Mouse (Mus musculus) kidney, adult 2 months (tissue): ENCODE measurements around the gene Zkscan1.

Experiments
- CTCF ChIP-seq: fragments of 200-500 bp; conservative IDR thresholded peaks from 2 replicates; pipeline ENCODE4 v1.5.1; 2011; ENCODE audit warnings: low read depth, mild to moderate bottlenecking, control low read depth, low read length, moderate library complexity, mixed read lengths; ENCODE audit not compliant: insufficient read depth, insufficient read length
- POLR2A ChIP-seq: fragments of 200-500 bp; IDR thresholded peaks from one replicate; pipeline ENCODE4 v1.6.1; 2011; ENCODE audit warnings: low read depth, low read length, control low read depth

- TF ChIP-seq CTCF = no peak
- TF ChIP-seq POLR2A = no peak
Measured at GRCm38 (mm10) chr5:138117199-138118015, 32.5 kb downstream of the Zkscan1 start.
